ENCODE assay signal across 16 mouse cellular contexts in the genomic region with DNA sequence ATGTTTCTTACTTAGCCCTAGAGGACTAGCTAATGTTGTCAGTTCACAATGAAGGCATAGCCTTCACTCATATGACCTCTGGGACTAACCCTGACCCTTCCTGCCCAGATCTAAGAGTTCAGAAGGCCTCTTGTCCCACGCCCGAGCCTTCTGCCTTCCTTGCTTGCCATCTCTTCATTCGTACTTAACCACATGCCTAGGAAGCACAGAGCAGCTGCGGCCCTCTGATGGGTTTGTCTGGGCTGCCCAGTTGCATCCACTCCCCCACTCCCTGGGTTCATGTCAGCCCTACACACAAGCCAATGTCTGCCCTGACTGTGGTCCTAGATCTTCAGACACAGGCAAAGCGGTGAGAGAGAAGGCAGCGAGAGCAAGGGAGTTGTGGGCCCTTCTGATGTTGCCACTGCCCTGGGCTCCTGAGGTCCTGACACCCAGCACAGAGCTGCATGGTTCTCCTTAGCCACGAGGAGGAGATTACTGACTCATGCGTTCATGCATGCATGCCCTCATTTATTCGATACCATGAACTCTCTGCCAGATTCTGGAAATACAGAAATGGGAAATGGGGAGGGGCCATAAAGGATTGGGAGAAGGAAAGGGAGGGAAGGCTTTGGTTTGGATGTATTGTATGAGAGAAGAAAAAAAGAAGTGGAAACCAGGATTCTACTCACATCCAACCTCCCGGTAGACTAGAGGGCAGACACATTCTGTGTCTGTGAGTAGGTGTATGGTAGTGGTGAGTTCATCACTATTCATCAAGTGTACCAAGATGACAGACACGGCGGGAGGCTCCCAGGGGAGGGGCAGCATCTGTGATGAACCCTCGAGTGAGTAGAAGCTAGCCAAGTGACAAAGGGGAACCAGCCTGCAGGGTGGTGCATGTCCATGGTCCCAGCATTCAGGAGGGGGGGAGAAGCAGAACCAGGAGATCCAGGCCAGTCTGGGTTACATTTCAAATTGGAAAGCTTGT. TPM values are rescaled to one million over a fixed set of nuclear protein-coding genes. Genes with fewer than 3 reads are reported as not detected.
DNase-seq lines count a peak whose midpoint lies in the region; ATAC-seq and TF ChIP-seq lines count a peak whose summit lies in the region.
"Had no signal": no experiment of that assay in that cellular context is flagged by ENCODE, and none has a peak within 500 bp of the region (broad histone marks: within the 10 kb centered on the region; RNA-seq: fewer than 3 reads in every experiment).

No protein-coding gene starts in this region.

- no peak for DNase-seq in heart, postnatal 4 days
- peak; percentile 67 for DNase-seq in midbrain, embryonic 11.5 days (ENCODE audit: low spot score, missing footprints)
- DNase-seq in midbrain, postnatal 0 days (ENCODE audit: low spot score), result no peak
- DNase-seq in cerebellum, postnatal 36 days, result no peak
- DNase-seq in gastrocnemius, adult 2 months, result no peak
- DNase-seq: adrenal gland, adult 2 months; cerebellum, adult 8-10 months; kidney, postnatal 14 days had no signal

- intact Hi-C loops in gastrocnemius, adult 2 months (cut with DNase I), result no loop called here

- H3K9ac ChIP-seq in heart, embryonic 13.5 days, result no peak overlapping the region
- no peak overlapping the region for H3K9ac ChIP-seq in midbrain, embryonic 11.5 days (ENCODE audit: low read length)
- no peak overlapping the region for H3K9ac ChIP-seq in midbrain, postnatal 0 days (replicated peaks; ENCODE audit: low read length, poor library complexity, severe bottlenecking)
- no peak overlapping the region for H3K9ac ChIP-seq in embryonic facial prominence, embryonic 13.5 days
- H3K9ac ChIP-seq: liver, embryonic 12.5 days; midbrain, embryonic 12.5 days; neural tube, embryonic 12.5 days had no signal

- no peaks in the 10 kb centered on the region for H3K9me3 ChIP-seq in heart, embryonic 13.5 days
- H3K9me3 ChIP-seq in midbrain, embryonic 11.5 days (ENCODE audit: control insufficient read depth, low read length), result no peaks in the 10 kb centered on the region
- no peaks in the 10 kb centered on the region for H3K9me3 ChIP-seq in midbrain, postnatal 0 days (ENCODE audit: low read length)
- no peaks in the 10 kb centered on the region for H3K9me3 ChIP-seq in embryonic facial prominence, embryonic 13.5 days
- H3K9me3 ChIP-seq: liver, embryonic 12.5 days; midbrain, embryonic 12.5 days; neural tube, embryonic 12.5 days had no signal

- H3K4me3 ChIP-seq in heart, embryonic 13.5 days, result no peak overlapping the region
- no peak overlapping the region for H3K4me3 ChIP-seq in midbrain, embryonic 11.5 days (ENCODE audit: low read depth, low read length)
- H3K4me3 ChIP-seq in midbrain, postnatal 0 days (ENCODE audit: low read depth, low read length), result no peak overlapping the region
- H3K4me3 ChIP-seq in embryonic facial prominence, embryonic 13.5 days, result no peak overlapping the region
- H3K4me3 ChIP-seq in gastrocnemius, adult 2 months, result no peak overlapping the region
- H3K4me3 ChIP-seq: liver, embryonic 12.5 days; midbrain, embryonic 12.5 days; neural tube, embryonic 12.5 days had no signal

- no peaks in the 10 kb centered on the region for H3K27me3 ChIP-seq in heart, embryonic 13.5 days (replicated peaks)
- H3K27me3 ChIP-seq in midbrain, embryonic 11.5 days (ENCODE audit: control insufficient read depth, insufficient read depth, low read length), result no peaks in the 10 kb centered on the region
- no peaks in the 10 kb centered on the region for H3K27me3 ChIP-seq in midbrain, postnatal 0 days (ENCODE audit: insufficient read depth, low read length)
- no peaks in the 10 kb centered on the region for H3K27me3 ChIP-seq in embryonic facial prominence, embryonic 13.5 days
- H3K27me3 ChIP-seq: midbrain, embryonic 12.5 days; neural tube, embryonic 12.5 days had no signal

- H3K4me2 ChIP-seq in heart, embryonic 13.5 days, result 0 out of 2 replicates have a peak overlapping the region, but pooled peaks have one; percentile 4
- H3K4me2 ChIP-seq in midbrain, embryonic 11.5 days, result no peak overlapping the region
- H3K4me2 ChIP-seq in midbrain, postnatal 0 days (ENCODE audit: low read depth, low read length, poor library complexity, severe bottlenecking), result no peak overlapping the region
- H3K4me2 ChIP-seq in embryonic facial prominence, embryonic 13.5 days, result no peak overlapping the region
- H3K4me2 ChIP-seq: liver, embryonic 12.5 days; midbrain, embryonic 12.5 days; neural tube, embryonic 12.5 days had no signal

- peak overlapping the region; percentile 72 for H3K27ac ChIP-seq in heart, embryonic 13.5 days (replicated peaks)
- no peak overlapping the region for H3K27ac ChIP-seq in midbrain, embryonic 11.5 days (ENCODE audit: low read depth, low read length)
- H3K27ac ChIP-seq in midbrain, postnatal 0 days (ENCODE audit: low read depth, low read length), result no peak overlapping the region
- H3K27ac ChIP-seq in embryonic facial prominence, embryonic 13.5 days, result peak overlapping the region; percentile 51; the same call in 1 of the 2 replicates
- no peak overlapping the region for H3K27ac ChIP-seq in gastrocnemius, adult 2 months
- H3K27ac ChIP-seq: liver, embryonic 12.5 days; midbrain, embryonic 12.5 days; neural tube, embryonic 12.5 days had no signal

- ATAC-seq in heart, embryonic 13.5 days (ENCODE audit: extremely low read depth, insufficient number of reproducible peaks, low FRiP score, low TSS enrichment), result no peak
- ATAC-seq in midbrain, embryonic 11.5 days (ENCODE audit: low FRiP score), result no peak
- ATAC-seq in midbrain, postnatal 0 days (ENCODE audit: low FRiP score), result no peak
- ATAC-seq in embryonic facial prominence, embryonic 13.5 days (ENCODE audit: insufficient number of reproducible peaks, insufficient read depth, low FRiP score, low TSS enrichment, low read depth), result no peak
- no peak for ATAC-seq in frontal cortex, adult (ENCODE audit: low TSS enrichment)
- ATAC-seq: intestine, embryonic 16.5 days; liver, embryonic 12.5 days; lung, postnatal 0 days had no signal

- H3K36me3 ChIP-seq in heart, embryonic 13.5 days, result no peaks in the 10 kb centered on the region
- no peaks in the 10 kb centered on the region for H3K36me3 ChIP-seq in midbrain, embryonic 11.5 days (ENCODE audit: control insufficient read depth, insufficient read depth, low read length)
- H3K36me3 ChIP-seq in midbrain, postnatal 0 days (ENCODE audit: insufficient read depth, low read length), result no peaks in the 10 kb centered on the region
- no peaks in the 10 kb centered on the region for H3K36me3 ChIP-seq in embryonic facial prominence, embryonic 13.5 days
- H3K36me3 ChIP-seq: liver, embryonic 12.5 days; midbrain, embryonic 12.5 days; neural tube, embryonic 12.5 days had no signal

- H3K4me1 ChIP-seq in heart, embryonic 13.5 days, result peaks cover 52% of the 10 kb centered on the region
- H3K4me1 ChIP-seq in midbrain, embryonic 11.5 days (ENCODE audit: control insufficient read depth, insufficient read depth, low read length), result peaks cover 4% of the 10 kb centered on the region; the same call in 1 of the 2 replicates
- no peaks in the 10 kb centered on the region for H3K4me1 ChIP-seq in midbrain, postnatal 0 days (ENCODE audit: insufficient read depth, low read length)
- peaks cover 38% of the 10 kb centered on the region for H3K4me1 ChIP-seq in embryonic facial prominence, embryonic 13.5 days
- H3K4me1 ChIP-seq: liver, embryonic 12.5 days had no signal

- no peak for TF ChIP-seq CTCF in midbrain, postnatal 0 days (IDR thresholded peaks at IDR 0.05)
- no peak for TF ChIP-seq CTCF in gastrocnemius, adult 2 months (IDR thresholded peaks at IDR 0.05)

- 68% methylated on average over 13 of the region's 13 CpGs for WGBS in heart, embryonic 13.5 days
- 71% methylated on average over 13 of the region's 13 CpGs for whole genome bisulfite sequencing in midbrain, embryonic 11.5 days
- WGBS in midbrain, postnatal 0 days, result 59% methylated on average over 13 of the region's 13 CpGs
- WGBS in embryonic facial prominence, embryonic 13.5 days, result 55% methylated on average over 13 of the region's 13 CpGs

RNA-seq across cellular contexts. Expression of gene Ksr1, which starts 51.0 kb away (rescaled TPM):
- polyA plus RNA-seq in heart, embryonic 13.5 days (2015; fragmentation: Nextera tagmentation; extraction: Ambion mirVana), result 2.2 and 2.4 TPM in 2 replicates
- 10 to 100 TPM; 14.6 to 15.8 TPM for total RNA-seq in heart, postnatal 4 days (2021)
- 2.4 and 3.3 TPM in 2 replicates for polyA plus RNA-seq in midbrain, embryonic 11.5 days (2014; fragmentation: Nextera tagmentation; extraction: Ambion mirVana)
- 33.7 and 38.1 TPM in 2 replicates for total RNA-seq in midbrain, postnatal 0 days (2014; rRNA removed)
- 2.6 and 3.2 TPM in 2 replicates for polyA plus RNA-seq in midbrain, postnatal 0 days (2015; fragmentation: Nextera tagmentation; extraction: Ambion mirVana)
- 3.3 and 3.6 TPM in 2 replicates for polyA plus RNA-seq in embryonic facial prominence, embryonic 13.5 days (2015; fragmentation: Nextera tagmentation; extraction: Ambion mirVana)
- total RNA-seq in gastrocnemius, adult 2 months (2021), result 10 to 100 TPM; 92.9 to 98.3 TPM

RNA-seq across cellular contexts. Expression of gene Wsb1, which starts 57.3 kb away (rescaled TPM):
- polyA plus RNA-seq in heart, embryonic 13.5 days (2015; fragmentation: Nextera tagmentation; extraction: Ambion mirVana), result 145 and 149 TPM in 2 replicates
- total RNA-seq in heart, postnatal 4 days (2021), result 10 to 100 TPM; 67.1 to 82.1 TPM
- 425 and 498 TPM in 2 replicates for polyA plus RNA-seq in midbrain, embryonic 11.5 days (2014; fragmentation: Nextera tagmentation; extraction: Ambion mirVana)
- 230 and 291 TPM in 2 replicates for total RNA-seq in midbrain, postnatal 0 days (2014; rRNA removed)
- 227 and 257 TPM in 2 replicates for polyA plus RNA-seq in midbrain, postnatal 0 days (2015; fragmentation: Nextera tagmentation; extraction: Ambion mirVana)
- polyA plus RNA-seq in embryonic facial prominence, embryonic 13.5 days (2015; fragmentation: Nextera tagmentation; extraction: Ambion mirVana), result 339 and 403 TPM in 2 replicates
- total RNA-seq in gastrocnemius, adult 2 months (2021), result 10 to 100 TPM in 1 of 2 experiments, 1 to 10 TPM in 1; 7.2 to 14.3 TPM

Comparison
In these comparisons a context has a peak if more than half of its experiments do, and no peak if none do; other contexts are left out.
1. H3K27ac ChIP-seq: peak in heart, embryonic 13.5 days (single experiment) and embryonic facial prominence, embryonic 13.5 days (single experiment); none in midbrain, embryonic 11.5 days (single experiment), midbrain, postnatal 0 days (single experiment) and gastrocnemius, adult 2 months (single experiment).